Mouse (Mus musculus): ENCODE results near the gene Asap2.

Gene Asap2

GRCm38 (mm10) chr12:21166884-21167575 lies 176.8 kb downstream of the Asap2 start:
- peak; percentile 41 for DNase-seq (ENCODE audit: low spot score)

DNA sequence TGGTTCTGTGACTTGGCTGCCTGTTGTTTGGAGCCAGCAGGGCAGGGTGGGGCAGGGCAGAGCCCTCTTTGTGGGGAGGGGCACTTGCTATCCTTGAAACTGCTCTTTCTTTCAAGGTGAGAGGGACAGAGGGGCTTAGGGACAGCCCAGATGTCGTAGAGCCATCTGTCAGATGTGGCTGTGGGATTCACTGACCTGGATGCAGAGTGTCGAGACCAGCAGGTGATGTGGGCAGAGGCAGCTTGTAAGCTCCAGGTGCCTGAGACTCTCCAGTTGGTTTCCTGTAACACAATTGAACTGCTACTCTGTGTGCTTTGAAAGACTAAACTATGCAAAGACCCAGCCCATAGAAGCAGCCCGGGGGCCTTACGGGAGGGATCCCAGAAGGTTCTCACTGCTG lies 177.5 kb downstream of the Asap2 start:
- DNase-seq (ENCODE audit: low spot score), result no peak

DNA sequence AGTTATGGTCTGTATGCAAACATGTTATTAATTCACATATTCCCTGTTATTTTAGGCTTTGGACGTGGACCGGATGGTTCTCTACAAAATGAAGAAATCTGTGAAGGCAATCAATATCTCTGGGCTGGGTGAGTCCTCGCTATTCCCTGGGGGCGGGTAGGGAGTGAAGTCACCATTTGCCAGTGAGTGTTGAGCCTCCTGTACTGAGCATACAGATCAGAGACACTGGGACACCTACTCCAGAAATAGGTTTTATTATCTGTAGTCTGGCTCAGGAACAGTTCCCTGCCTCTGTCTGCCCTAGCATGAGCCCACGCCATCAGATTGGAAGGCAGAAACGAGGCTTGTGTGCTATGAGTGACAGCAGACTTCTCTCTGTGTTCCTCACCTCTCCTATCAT lies 177.9 kb downstream of the Asap2 start:
- DNase-seq (ENCODE audit: low spot score), result no peak

- no peak for DNase-seq (ENCODE audit: low spot score)
Measured at GRCm38 (mm10) chr12:21171776-21172490, 181.7 kb downstream of the Asap2 start.

DNA sequence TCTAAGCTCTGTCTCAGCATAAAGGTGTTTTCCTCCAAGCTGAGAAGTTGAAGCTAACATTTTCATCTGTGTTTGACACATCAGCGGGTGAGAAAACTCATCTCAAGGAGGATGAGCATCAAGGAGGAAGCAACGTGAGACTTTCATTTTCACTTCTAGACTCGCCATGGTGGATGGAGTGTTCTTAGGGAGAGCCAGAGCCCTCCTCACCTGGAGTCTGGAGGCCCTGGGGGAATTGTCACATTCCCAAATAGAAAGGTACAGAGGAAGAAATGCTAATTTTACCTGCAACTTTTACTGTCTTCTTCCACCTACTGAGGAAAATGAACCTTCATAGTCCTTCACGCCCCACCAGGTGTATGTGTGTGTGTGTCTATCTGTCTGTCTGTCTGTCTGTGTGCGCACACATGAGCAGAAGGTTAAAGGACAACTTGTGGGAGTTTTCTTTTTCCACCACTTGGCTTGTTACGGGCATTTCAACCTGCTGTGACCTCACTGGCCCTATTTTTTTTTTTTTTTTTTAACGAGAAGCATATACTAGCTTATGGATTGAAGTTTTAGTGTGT lies 183.7 kb downstream of the Asap2 start:
- DNase-seq (ENCODE audit: low spot score), result no peak

DNA sequence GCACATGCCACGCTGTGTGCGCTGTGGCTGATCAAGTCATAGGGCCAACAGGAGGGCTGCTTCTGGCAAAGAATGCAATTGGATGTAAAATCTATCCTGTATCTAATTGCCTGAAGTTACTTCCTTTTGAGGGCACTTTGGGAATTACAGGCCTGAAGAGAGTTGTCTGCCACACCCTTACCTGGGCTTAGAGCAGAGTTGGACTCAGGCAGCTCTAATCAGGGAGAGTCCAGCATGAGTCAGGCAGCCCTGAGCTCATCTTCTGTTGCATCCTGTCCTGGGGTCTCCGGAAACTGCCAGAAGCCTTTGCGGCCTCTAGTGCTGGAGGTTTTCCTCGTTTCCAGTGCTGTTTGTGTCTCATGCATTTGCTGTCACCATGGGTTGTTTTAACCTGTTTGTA lies 186.1 kb downstream of the Asap2 start:
- DNase-seq (ENCODE audit: low spot score), result no peak

DNA sequence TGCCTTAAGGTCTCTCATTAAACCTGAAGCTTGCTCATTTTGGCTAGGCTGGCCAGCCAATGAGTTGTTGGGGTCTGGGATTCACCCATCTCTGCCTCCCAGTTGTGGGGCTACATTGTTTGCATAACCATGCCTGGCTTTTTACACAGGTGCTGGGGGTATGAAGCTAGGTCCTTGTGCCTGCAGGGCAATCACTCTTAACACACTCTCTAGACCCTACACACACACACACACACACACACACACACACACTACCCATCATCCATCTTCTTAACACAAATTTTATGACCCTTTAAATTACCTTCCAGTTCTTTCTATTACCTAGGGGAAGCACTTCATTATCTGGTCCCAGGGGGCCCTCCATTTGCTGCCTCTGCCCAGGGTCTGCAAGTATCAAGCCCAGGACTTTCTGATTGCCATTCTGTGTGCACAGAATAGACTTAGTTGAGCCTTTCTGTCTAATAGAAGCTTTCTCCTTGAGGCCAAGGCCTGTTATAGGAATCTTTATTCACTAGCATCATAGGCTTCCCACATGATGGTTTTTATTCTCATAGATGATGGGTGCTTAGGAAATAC lies 187.0 kb downstream of the Asap2 start:
- DNase-seq (ENCODE audit: low spot score), result no peak

DNA sequence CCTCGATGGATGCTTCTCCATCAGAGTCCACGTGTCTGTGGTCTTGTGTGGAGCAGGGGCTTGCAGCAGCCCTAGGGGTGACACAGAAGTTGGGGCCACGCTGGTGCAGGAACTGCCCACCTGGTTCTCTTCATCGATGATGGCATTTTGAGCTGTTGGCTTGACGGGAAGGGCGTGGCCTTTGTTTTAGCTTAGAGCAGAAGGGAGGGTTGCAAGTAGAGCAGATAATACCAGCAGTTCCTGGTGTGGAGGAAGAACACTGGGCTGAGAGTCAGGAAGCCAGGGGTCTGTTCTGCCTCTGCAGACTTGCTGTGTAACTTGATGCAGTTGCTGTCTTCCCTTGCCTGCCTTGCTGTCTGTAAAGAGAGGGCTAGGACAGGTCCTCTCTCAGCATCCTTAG lies 189.8 kb downstream of the Asap2 start:
- DNase-seq (ENCODE audit: low spot score), result no peak

DNA sequence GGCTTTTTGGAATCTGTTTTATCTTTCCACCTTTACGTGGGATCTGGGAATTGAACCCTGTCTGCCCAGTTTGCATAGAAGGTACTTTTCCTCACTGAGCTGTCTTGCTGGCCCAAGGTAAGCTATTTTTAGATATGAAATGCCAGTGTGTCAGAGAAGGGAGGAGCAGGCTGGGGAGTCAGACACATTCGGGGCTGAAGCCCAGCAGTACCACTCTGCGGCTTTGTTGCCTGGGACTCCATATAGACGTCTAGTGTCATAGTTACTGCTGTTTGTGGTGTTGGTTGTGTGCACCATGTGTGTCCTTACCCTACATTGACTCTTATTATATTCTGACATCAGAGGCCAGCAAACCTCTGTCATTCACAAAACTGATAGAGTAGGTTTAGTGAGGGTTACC lies 192.5 kb downstream of the Asap2 start:
- no peak for DNase-seq (ENCODE audit: low spot score)

- DNase-seq (ENCODE audit: low spot score), result no peak
Measured at GRCm38 (mm10) chr12:21183321-21183720, 193.1 kb downstream of the Asap2 start.

GRCm38 (mm10) chr12:21186145-21186544 lies 195.9 kb downstream of the Asap2 start:
- no peak for DNase-seq (ENCODE audit: low spot score)

- DNase-seq (ENCODE audit: low spot score), result no peak
Measured at GRCm38 (mm10) chr12:21188880-21189279, 198.6 kb downstream of the Asap2 start.

- DNase-seq (ENCODE audit: low spot score), result no peak
Measured at GRCm38 (mm10) chr12:21191546-21191945, 201.3 kb downstream of the Asap2 start.

- DNase-seq (ENCODE audit: low spot score), result no peak
Measured at GRCm38 (mm10) chr12:21195497-21195896, 205.2 kb downstream of the Asap2 start.

DNA sequence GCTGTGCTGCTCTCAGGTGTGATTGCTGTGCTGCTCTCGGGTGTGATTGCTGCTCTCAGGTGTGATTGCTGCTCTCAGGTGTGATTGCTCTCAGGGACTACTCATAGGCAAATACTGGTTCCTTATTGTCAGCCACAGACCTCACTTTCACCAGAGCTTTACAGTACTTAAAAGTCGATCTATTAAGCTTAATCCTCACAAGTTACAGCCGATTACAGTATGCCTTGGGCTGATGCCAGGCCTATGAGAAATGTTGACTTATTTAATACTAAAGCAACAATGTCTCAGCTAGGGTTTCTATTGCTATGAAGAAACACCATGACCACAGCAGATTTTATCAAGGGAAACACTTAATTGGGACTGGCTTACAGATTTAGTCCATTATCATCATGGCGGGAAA lies 206.2 kb downstream of the Asap2 start:
- no peak for DNase-seq (ENCODE audit: low spot score)

DNA sequence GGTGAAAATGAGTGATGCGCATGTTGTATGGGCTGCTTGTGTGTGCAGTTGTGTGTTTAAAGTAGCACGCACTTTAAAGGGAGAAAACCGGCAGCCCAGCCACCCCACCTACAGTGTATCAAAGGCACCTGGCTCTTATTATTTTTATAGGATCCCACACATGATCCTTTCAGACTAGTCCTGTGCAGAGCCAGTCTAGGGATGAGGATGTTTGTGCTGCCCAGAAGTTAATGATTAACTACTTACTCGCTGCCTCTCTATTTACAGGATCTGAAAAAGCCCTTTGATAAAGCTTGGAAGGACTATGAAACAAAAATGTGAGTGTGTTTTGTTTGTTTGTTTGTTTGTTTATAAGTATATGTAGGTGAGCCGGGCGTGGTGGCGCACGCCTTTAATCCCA lies 210.4 kb downstream of the Asap2 start:
- DNase-seq (ENCODE audit: low spot score), result no peak

GRCm38 (mm10) chr12:21201485-21202269 lies 211.4 kb downstream of the Asap2 start:
- DNase-seq (ENCODE audit: low spot score), result no peak

DNA sequence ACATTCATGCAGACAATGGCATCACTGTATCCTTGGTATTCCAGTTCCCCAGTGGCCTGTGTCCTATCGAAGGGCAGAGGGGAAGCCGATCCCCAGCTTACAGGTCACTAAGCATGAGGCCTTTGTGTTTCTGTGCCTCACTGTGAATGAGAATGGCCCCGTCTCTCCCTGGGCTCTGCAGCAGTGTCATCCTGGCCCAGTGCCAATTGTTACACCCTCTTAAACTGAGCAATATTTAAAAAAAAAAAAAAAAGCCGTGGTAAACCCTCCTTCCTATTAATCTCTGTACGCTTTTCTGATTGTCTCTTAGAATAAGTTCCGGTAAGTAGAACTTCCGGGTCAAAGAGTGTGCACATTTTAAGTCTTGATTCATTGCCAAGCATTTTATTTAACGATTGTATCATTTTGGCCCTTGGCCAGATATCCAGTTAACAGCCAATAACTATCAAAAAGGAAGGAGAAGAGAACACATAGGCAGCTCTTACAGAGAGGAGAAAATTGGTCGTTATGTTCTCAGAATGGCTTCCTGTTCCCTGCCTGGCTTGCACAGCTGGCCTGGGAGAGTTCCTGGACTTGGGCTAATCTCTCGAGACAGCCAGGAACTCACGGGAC lies 214.5 kb downstream of the Asap2 start:
- peak; percentile 49 for DNase-seq (ENCODE audit: low spot score)

DNA sequence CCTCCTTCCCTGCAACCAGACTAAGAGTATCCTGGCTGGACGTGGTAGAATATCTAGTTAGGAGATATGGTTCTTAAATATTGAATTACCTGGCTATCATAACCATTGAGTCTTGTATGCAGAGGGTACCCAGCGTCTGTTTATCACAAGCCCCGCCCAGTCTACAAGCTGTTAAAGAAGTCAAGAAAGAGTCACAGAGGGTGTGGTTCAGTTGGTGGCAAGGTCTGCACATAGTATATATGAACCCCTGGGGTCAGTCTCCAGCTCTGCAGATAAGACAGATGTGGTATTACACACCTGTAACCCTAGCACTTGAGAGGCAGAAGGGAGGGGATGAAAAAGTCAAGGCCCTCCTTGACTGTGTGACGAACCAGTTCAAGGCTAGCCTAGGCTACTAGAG lies 215.5 kb downstream of the Asap2 start:
- no peak for DNase-seq (ENCODE audit: low spot score)

DNA sequence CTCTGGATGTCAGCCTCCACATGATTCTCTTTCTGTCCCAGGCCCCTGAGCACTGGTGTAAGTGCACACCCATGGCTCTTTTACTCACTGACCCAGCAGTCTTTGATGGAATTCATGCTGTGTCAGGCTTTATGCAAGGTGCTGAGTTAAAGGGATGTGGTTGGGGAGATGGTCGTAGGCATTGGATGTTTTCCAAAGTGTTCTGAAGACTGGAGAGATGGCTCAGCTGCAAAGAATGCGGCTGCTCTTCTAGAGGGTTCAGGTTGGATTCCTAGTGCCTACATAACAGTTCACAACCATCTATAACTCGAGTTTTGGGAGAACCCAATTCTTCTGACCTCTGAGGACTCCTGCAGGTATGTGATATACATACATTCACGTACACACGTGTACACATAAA lies 217.2 kb downstream of the Asap2 start:
- no peak for DNase-seq (ENCODE audit: low spot score)

DNA sequence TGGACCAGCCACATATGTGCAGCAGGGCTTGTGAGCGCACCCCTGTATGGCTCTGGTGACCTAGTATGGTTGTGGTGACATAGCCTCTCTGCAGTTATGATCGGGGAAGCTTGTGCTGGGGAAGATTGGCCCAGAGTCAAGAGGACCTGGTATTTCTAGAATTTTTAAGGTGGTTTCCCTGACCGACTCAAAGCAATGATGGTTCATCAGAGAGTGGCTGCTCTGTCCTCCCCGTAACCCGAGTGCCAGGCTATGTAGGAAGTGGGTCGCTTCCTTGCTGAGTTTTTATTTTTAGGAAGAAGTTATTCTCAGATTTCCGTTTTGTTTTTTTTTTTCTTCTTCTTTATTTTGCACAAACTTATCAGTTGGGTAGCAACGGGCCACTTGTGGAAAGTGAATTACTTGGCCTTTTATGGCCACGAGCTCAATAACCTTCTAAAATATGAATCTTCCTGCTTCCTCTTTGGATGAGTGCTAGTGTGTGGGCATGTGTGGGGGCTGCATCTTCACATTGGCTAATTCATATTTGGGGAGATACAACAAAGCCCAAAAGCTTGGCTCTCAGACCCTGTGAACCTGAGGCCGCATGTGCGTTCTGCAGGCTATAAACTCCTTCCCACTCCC lies 218.0 kb downstream of the Asap2 start:
- no peak for DNase-seq (ENCODE audit: low spot score)
